Mouse (Mus musculus): ENCODE measurements at regions not wholly inside any gene's neighbourhood (a gene's known extent, or its start where the extent isn't known, plus 50 kb on each side); places are given as distances from the start of the nearest gene placed in this dataset.

DNA sequence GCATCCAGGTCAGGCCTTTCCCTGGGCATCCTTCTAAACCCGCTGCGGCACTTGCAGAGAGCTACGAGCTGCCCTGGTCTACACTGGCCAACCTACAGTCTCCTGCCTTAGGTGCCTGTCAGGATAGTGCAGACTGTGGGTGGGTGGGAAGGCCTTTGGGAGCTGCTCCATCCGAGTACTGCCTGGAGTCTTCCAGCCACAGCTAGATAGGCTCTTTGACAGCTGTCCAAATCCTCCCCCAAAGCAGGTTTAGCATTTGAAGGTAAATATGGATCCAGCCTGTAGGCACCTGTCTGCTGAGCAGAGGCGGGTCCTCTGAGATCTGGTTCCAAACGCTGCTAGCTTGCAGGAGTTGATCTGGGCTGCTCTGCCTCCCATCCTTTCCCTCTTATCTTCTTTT is 295.6 kb upstream of the Hs6st1 start:
- H3K4me1 ChIP-seq: no peaks in the 10 kb centered on the region
- H3K27ac ChIP-seq: no peak overlapping the region
- no peak overlapping the region for H3K4me3 ChIP-seq (replicated peaks)
- H3K4me2 ChIP-seq: no peak overlapping the region
- H3K9me3 ChIP-seq: no peaks in the 10 kb centered on the region
- no peak overlapping the region for H3K9ac ChIP-seq
- WGBS: 79% methylated on average over 6 of the region's 6 CpGs
- H3K27me3 ChIP-seq (replicated peaks): no peaks in the 10 kb centered on the region
- ATAC-seq (ENCODE audit: insufficient read depth, low FRiP score, low read depth): no peak
- no peaks in the 10 kb centered on the region for H3K36me3 ChIP-seq

DNA sequence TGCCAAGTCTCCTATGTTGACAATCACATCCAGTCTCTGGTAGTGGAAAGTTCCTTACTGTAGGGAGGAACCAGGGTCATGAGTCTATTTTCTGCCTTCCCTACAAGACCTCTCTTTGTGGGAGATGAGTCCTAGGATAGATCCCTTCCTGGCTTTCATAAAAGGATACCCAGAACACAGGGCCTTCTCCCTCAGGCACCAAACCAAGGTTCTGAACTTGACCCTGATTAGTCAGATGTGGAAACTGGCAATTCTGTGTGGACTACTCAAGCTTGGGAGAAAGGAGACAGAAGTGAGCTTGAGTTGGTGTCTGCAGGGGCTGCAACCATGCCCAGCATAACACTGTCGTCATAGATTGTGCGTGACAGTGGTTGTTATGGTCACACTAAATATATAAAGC is 293.6 kb upstream of the Hs6st1 start:
- Histone ChIP-seq H3K36me3 (no peaks in the 10 kb centered on the region), H3K27ac (no peak overlapping the region), H3K9me3 (no peaks in the 10 kb centered on the region), H3K27me3 (replicated peaks) (no peaks in the 10 kb centered on the region), H3K4me3 (replicated peaks) (no peak overlapping the region), H3K9ac (no peak overlapping the region), H3K4me1 (no peaks in the 10 kb centered on the region), H3K4me2 (no peak overlapping the region)
- ATAC-seq (ENCODE audit: insufficient read depth, low FRiP score, low read depth): no peak
- whole genome bisulfite sequencing: 89% methylated on average over 2 of the region's 2 CpGs

DNA sequence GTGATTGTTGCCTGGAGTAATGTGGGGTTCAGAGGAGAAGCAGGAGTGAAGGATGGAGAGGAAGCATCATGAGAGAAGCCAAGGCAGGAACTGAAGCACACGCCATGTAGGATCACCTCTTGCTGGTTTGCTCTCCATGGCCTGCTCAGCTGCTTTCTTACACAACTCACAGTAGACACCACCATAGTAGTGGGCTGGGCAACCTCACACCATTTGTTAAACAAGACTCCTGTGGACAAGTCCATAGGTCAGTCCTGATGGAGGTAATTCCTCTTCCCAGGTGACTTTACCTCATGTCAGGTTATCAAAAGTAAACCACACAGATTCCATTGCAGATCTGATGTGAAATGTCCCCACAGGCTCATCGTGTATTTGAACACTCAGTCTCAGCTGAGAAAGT is 285.5 kb upstream of the Hs6st1 start:
- no peaks in the 10 kb centered on the region for H3K9me3 ChIP-seq
- H3K9ac ChIP-seq: no peak overlapping the region
- H3K4me1 ChIP-seq: no peaks in the 10 kb centered on the region
- no peak overlapping the region for H3K4me2 ChIP-seq
- H3K36me3 ChIP-seq: no peaks in the 10 kb centered on the region
- no peak for ATAC-seq (ENCODE audit: insufficient read depth, low FRiP score, low read depth)
- H3K27ac ChIP-seq: no peak overlapping the region
- no peaks in the 10 kb centered on the region for H3K27me3 ChIP-seq (replicated peaks)
- H3K4me3 ChIP-seq (replicated peaks): no peak overlapping the region
- WGBS: 76% methylated on average over 2 of the region's 2 CpGs

DNA sequence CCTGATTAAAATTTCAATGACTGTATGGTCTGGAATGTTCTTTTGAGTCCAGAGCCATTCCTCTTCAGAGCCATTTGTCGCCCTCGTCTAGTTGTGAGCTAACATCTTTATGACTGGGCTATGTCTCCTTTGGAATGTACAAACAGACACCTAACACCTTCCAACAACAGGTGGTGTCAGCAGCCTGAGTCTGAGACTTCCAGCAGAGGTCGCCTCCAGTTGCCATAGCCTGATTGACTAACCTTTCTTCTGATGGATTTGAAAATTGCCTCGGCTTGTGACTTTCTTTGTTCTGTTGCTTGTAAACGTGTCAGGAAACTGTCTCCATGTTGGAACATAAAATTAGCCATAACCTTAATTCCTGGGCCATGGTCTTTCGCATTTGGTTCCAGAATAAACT is 284.8 kb upstream of the Hs6st1 start:
- Histone ChIP-seq H3K4me2 (no peak overlapping the region), H3K4me1 (no peaks in the 10 kb centered on the region), H3K27ac (no peak overlapping the region), H3K36me3 (no peaks in the 10 kb centered on the region), H3K9ac (no peak overlapping the region), H3K4me3 (replicated peaks) (no peak overlapping the region), H3K9me3 (no peaks in the 10 kb centered on the region), H3K27me3 (replicated peaks) (no peaks in the 10 kb centered on the region)
- WGBS: 66% methylated on average over 6 of the region's 6 CpGs
- no peak for ATAC-seq (ENCODE audit: insufficient read depth, low FRiP score, low read depth)

DNA sequence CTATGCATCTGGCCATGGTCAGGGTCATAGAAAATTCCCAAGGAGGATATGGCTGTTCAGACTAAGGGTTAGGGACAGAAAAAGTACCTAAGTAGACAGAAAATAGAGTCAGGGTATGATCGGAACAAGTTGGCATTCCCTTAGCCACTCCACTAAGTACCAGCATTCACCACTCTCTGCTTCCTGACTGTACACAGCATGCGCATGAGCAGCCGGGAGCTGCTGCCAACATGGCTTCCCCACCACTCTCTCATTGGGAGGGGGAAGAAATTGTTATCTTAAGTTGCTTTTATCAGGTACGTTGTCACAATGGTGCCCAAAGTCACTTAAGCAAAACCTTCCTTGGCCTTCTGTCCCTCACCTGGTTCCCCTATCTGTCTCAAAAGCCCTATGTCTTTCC is 282.0 kb upstream of the Hs6st1 start:
- Histone ChIP-seq H3K27ac (no peak overlapping the region), H3K4me3 (replicated peaks) (no peak overlapping the region), H3K27me3 (replicated peaks) (no peaks in the 10 kb centered on the region), H3K36me3 (no peaks in the 10 kb centered on the region), H3K9me3 (no peaks in the 10 kb centered on the region), H3K4me1 (no peaks in the 10 kb centered on the region), H3K4me2 (no peak overlapping the region), H3K9ac (no peak overlapping the region)
- no peak for ATAC-seq (ENCODE audit: insufficient read depth, low FRiP score, low read depth)
- WGBS: 92% methylated on average over 4 of the region's 4 CpGs

DNA sequence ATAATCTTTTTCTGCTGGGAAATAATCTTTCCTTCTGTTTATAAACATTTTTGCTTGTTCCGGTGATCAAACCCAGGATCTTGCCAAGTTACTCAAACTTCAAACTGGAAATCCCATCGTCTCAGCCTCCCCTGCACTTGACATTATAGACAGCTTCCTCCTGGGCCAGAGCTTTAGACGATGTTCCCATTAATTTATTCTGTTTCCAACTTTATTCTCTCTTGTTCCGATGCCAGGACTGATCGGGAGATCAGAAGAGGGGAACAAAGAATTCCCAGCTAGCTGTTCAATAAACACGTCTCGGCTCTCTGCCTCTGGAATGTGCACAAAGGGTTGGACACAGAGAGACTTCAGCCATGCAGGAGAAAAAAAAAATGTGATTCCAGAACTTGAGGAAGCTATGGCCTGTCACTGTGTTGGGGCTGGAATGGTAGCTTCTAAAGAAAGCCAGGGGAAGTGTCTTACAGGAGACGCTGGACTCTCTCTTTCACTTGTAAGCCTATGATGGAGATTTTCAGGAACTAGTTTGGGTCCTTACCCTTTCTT is 281.5 kb upstream of the Hs6st1 start:
- Histone ChIP-seq H3K27ac (no peak overlapping the region), H3K9me3 (no peaks in the 10 kb centered on the region), H3K4me2 (no peak overlapping the region), H3K27me3 (replicated peaks) (no peaks in the 10 kb centered on the region), H3K4me1 (no peaks in the 10 kb centered on the region), H3K36me3 (no peaks in the 10 kb centered on the region), H3K9ac (no peak overlapping the region), H3K4me3 (replicated peaks) (no peak overlapping the region)
- no peak for ATAC-seq (ENCODE audit: insufficient read depth, low FRiP score, low read depth)
- 59% methylated on average over 8 of the region's 8 CpGs for WGBS

DNA sequence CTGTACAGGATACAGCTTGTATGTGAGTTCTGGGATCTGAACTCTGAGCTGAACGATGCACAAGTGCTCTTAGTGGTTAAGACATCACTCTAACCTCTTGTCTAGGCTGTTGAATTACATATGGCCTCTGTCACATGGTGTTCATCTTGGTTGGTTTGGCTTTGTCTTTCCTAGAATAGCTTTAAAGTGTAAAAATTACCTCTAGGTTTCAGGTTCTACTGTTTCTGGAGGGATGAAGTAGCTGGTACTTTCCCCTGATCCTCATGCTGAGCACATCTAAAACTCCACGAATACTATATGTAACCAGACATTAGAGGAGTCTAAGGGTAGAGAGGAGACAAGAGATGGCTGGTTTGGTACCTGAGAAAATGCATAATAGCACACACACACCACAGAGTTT is 271.1 kb upstream of the Hs6st1 start:
- Histone ChIP-seq H3K9ac (no peak overlapping the region), H3K36me3 (no peaks in the 10 kb centered on the region), H3K4me1 (no peaks in the 10 kb centered on the region), H3K27me3 (replicated peaks) (no peaks in the 10 kb centered on the region), H3K27ac (no peak overlapping the region), H3K4me2 (no peak overlapping the region), H3K9me3 (no peaks in the 10 kb centered on the region), H3K4me3 (replicated peaks) (no peak overlapping the region)
- no peak for ATAC-seq (ENCODE audit: insufficient read depth, low FRiP score, low read depth)
- WGBS: 67% methylated on average over 2 of the region's 2 CpGs

DNA sequence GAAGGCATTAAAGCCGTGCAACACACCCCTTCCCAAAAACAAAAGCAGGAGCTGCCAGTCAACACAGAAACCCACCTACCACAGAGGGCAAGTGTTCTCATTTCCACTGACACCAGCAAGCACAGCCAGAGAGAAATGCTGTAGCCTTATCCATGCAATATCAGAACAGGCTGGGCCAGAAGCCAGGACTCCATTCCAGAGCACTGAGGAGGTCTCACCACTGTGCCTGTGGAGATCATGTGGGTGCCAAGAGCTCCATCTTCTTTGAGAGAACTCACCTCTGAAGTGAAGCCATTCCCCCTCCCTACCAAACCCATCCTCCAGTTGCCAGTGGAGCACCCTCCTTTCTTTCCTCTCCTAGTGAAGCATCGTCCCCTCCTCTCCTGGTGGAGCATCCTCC is 270.7 kb upstream of the Hs6st1 start:
- Histone ChIP-seq H3K4me1 (no peaks in the 10 kb centered on the region), H3K9ac (no peak overlapping the region), H3K27ac (no peak overlapping the region), H3K4me3 (replicated peaks) (no peak overlapping the region), H3K36me3 (no peaks in the 10 kb centered on the region), H3K27me3 (replicated peaks) (no peaks in the 10 kb centered on the region), H3K9me3 (no peaks in the 10 kb centered on the region), H3K4me2 (no peak overlapping the region)
- 85% methylated on average over 2 of the region's 2 CpGs for WGBS
- ATAC-seq (ENCODE audit: insufficient read depth, low FRiP score, low read depth): no peak

DNA sequence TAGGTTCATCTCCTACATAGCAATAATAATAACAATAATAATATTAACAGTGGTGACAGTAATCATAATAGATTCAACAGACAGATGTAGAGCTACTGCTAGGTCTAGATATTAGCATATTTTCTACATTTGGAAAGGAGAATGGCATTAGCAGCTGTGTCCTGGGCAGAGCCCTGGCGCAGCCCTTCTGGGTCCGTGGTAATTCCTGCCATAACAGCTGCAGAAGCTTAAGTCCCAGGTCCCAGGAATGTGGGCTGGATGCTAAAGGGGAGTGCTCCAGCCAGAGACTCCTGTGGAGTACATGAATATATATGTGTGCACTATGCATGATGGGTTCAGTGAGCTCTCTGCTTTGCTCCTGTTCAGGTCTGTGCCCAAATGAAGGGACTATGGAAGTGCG is 262.7 kb upstream of the Hs6st1 start:
- Histone ChIP-seq H3K36me3 (no peaks in the 10 kb centered on the region), H3K27me3 (replicated peaks) (no peaks in the 10 kb centered on the region), H3K9me3 (no peaks in the 10 kb centered on the region), H3K4me3 (replicated peaks) (no peak overlapping the region), H3K4me2 (no peak overlapping the region), H3K27ac (no peak overlapping the region), H3K4me1 (no peaks in the 10 kb centered on the region), H3K9ac (no peak overlapping the region)
- WGBS: 72% methylated on average over 3 of the region's 3 CpGs
- ATAC-seq (ENCODE audit: insufficient read depth, low FRiP score, low read depth): no peak

DNA sequence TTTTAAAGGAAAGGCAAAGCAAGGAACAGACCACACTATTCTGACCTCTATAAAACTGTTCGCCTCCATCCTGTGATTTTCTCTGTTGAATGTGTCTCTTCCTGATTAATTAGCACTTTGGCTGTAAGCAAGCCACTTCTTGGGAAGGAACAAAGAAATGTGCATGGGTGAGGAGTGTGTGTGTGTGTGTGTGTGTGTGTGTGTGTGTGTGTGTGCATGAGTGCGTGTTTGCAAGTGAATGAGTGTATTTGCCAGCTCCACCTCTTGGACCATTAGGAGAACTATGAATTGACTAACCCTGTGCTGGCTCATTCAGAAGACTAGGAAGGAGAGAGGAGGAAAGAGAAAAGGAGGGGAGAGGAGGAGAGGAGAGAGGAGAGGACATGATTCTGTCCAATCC is 261.9 kb upstream of the Hs6st1 start:
- Histone ChIP-seq H3K4me1 (no peaks in the 10 kb centered on the region), H3K36me3 (no peaks in the 10 kb centered on the region), H3K4me2 (no peak overlapping the region), H3K9me3 (no peaks in the 10 kb centered on the region), H3K27me3 (replicated peaks) (no peaks in the 10 kb centered on the region), H3K9ac (no peak overlapping the region), H3K4me3 (replicated peaks) (no peak overlapping the region), H3K27ac (no peak overlapping the region)
- no peak for ATAC-seq (ENCODE audit: insufficient read depth, low FRiP score, low read depth)
- 53% methylated on average over 2 of the region's 2 CpGs for WGBS

DNA sequence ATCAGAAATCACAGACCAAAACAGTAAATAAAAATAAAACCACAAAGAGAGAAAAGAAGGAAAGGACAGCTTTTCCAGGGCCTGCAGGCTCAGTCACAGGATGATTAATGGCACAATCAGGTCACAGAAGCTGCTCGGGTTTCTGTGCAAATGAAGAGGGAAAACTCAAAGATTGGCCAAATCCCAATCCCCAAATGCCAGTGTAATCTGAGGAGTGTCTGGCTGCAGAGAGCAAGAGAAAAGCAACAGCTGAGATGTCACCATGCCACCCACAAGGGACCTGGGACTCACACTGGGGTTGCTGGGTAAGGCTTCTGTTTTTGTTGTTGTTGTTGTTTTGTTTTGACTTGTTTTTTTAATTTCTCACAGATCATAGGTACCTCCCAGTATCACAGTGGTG is 261.5 kb upstream of the Hs6st1 start:
- no peak overlapping the region for H3K4me2 ChIP-seq
- no peak overlapping the region for H3K27ac ChIP-seq
- no peak overlapping the region for H3K4me3 ChIP-seq (replicated peaks)
- H3K36me3 ChIP-seq: no peaks in the 10 kb centered on the region
- no peaks in the 10 kb centered on the region for H3K4me1 ChIP-seq
- 0% methylated on average over 1 of the region's 1 CpGs for WGBS
- no peak for ATAC-seq (ENCODE audit: insufficient read depth, low FRiP score, low read depth)
- no peak overlapping the region for H3K9ac ChIP-seq
- H3K9me3 ChIP-seq: no peaks in the 10 kb centered on the region
- H3K27me3 ChIP-seq (replicated peaks): no peaks in the 10 kb centered on the region

DNA sequence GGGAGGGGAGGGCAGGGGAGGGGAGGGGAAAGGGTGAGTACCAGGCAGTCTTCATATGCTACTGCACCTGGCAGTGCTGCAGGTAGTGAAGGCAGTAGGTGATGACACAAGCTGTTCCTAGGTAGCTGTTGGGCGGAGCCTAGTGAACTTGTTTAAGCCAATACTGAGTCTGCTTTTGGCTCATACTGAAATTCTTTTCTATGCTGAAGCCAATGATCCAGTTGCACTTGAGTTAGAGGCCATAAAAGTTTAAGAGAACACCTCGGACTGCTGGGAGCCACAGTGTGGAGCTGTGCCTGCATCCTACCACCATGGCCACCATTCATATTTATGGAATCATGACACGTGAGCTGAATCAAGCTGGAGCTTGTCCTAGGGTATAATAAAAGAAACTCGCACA is 259.3 kb upstream of the Hs6st1 start:
- WGBS: 80% methylated on average over 4 of the region's 4 CpGs
- H3K27me3 ChIP-seq (replicated peaks): no peaks in the 10 kb centered on the region
- no peaks in the 10 kb centered on the region for H3K9me3 ChIP-seq
- H3K9ac ChIP-seq: no peak overlapping the region
- H3K4me3 ChIP-seq (replicated peaks): no peak overlapping the region
- H3K36me3 ChIP-seq: no peaks in the 10 kb centered on the region
- H3K27ac ChIP-seq: no peak overlapping the region
- no peak for ATAC-seq (ENCODE audit: insufficient read depth, low FRiP score, low read depth)
- H3K4me2 ChIP-seq: no peak overlapping the region
- H3K4me1 ChIP-seq: no peaks in the 10 kb centered on the region

DNA sequence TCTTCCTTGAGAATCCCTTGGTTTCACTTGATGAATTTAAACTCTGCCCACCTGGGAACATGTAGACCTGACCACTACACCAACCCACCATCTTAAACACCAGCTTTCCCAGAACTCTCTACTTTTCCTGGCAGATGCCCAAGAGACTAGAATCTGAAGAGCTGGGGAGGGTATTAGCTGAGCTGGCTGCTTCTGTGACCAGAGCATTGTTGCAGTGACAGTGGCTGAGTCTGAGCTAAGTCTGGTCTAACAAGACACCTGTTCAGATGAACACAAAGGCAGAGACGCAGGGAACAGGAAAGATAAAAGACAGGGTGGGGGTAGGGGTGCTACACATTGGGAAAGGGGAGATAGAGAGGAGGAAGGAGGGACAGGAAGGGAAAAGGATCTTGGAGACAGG is 258.9 kb upstream of the Hs6st1 start:
- WGBS: 42% methylated on average over 1 of the region's 1 CpGs
- Histone ChIP-seq H3K9ac (no peak overlapping the region), H3K4me1 (no peaks in the 10 kb centered on the region), H3K4me3 (replicated peaks) (no peak overlapping the region), H3K36me3 (no peaks in the 10 kb centered on the region), H3K27me3 (replicated peaks) (no peaks in the 10 kb centered on the region), H3K27ac (no peak overlapping the region), H3K4me2 (no peak overlapping the region), H3K9me3 (no peaks in the 10 kb centered on the region)
- ATAC-seq (ENCODE audit: insufficient read depth, low FRiP score, low read depth): no peak
